ENCODE assay signal across 25 mouse cellular contexts in the genomic region with DNA sequence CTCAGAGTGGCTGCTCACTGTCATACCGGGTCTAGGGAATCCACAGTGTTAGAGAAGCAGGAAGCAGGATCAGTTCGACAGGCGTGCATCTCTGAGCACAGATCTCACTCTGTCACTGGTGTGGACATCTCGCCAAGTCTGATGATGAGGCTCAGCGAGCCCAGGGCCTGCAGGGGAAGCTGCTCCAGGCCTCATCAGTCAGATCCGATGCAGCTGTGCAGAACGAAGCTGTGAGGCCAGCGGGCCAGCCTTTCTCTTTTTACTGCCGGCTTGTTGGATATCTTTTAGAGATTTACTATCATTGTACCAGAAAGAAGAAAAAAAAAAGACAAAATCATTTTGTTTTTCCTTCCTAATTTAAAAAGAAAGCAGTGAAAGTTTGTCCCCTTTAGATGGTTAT.
DNase-seq lines count a peak whose midpoint lies in the region; ATAC-seq and TF ChIP-seq lines count a peak whose summit lies in the region.
"Had no signal": no experiment of that assay in that cellular context is flagged by ENCODE, and none has a peak within 500 bp of the region (broad histone marks: within the 10 kb centered on the region; RNA-seq: fewer than 3 reads in every experiment).

No protein-coding gene starts in this region.

- H3K27ac ChIP-seq in heart, embryonic 12.5 days (ENCODE audit: poor library complexity, severe bottlenecking), result no peak overlapping the region
- no peak overlapping the region for H3K27ac ChIP-seq in kidney, adult 2 months (ENCODE audit: insufficient read depth, low read depth, low read length)
- no peak overlapping the region for H3K27ac ChIP-seq in kidney, embryonic 15.5 days
- H3K27ac ChIP-seq: embryonic facial prominence, embryonic 12.5 days; embryonic facial prominence, embryonic 15.5 days; gastrocnemius, adult 2 months; heart, adult 2 months; hindbrain, embryonic 10.5 days; hindbrain, embryonic 13.5 days had no signal

- H3K4me1 ChIP-seq in heart, embryonic 12.5 days (replicated peaks), result peaks cover 7% of the 10 kb centered on the region
- H3K4me1 ChIP-seq in kidney, adult 2 months (ENCODE audit: control insufficient read depth, insufficient read depth, low read length), result no peaks in the 10 kb centered on the region
- no peaks in the 10 kb centered on the region for H3K4me1 ChIP-seq in kidney, embryonic 15.5 days
- H3K4me1 ChIP-seq: embryonic facial prominence, embryonic 12.5 days; embryonic facial prominence, embryonic 15.5 days; hindbrain, embryonic 13.5 days had no signal

- H3K4me2 ChIP-seq in heart, embryonic 12.5 days, result no peak overlapping the region
- no peak overlapping the region for H3K4me2 ChIP-seq in kidney, embryonic 15.5 days
- H3K4me2 ChIP-seq: embryonic facial prominence, embryonic 12.5 days; embryonic facial prominence, embryonic 15.5 days; hindbrain, embryonic 13.5 days had no signal

- 93% methylated on average over 9 of the region's 9 CpGs for WGBS in heart, embryonic 12.5 days
- WGBS in kidney, adult 2 months, result 71% methylated on average over 9 of the region's 9 CpGs
- WGBS in kidney, embryonic 15.5 days, result 81% methylated on average over 9 of the region's 9 CpGs

- H3K27me3 ChIP-seq in heart, embryonic 12.5 days (replicated peaks), result no peaks in the 10 kb centered on the region
- H3K27me3 ChIP-seq in kidney, adult 2 months (replicated peaks; ENCODE audit: control insufficient read depth, insufficient read depth, low read length), result no peaks in the 10 kb centered on the region
- H3K27me3 ChIP-seq in kidney, embryonic 15.5 days, result no peaks in the 10 kb centered on the region
- H3K27me3 ChIP-seq: embryonic facial prominence, embryonic 12.5 days; embryonic facial prominence, embryonic 15.5 days; hindbrain, embryonic 13.5 days had no signal

- peaks cover 69% of the 10 kb centered on the region for H3K36me3 ChIP-seq in heart, embryonic 12.5 days
- H3K36me3 ChIP-seq in kidney, adult 2 months (ENCODE audit: control insufficient read depth, insufficient read depth, low read length), result no peaks in the 10 kb centered on the region; the same call in 1 of the 2 replicates
- H3K36me3 ChIP-seq in kidney, embryonic 15.5 days, result peaks cover 68% of the 10 kb centered on the region

- no peak for TF ChIP-seq CTCF in kidney, adult 2 months (conservative IDR thresholded peaks at IDR 0.05; ENCODE audit: insufficient read depth, insufficient read length, low read depth, low read length)

- H3K9ac ChIP-seq in heart, embryonic 12.5 days, result no peak overlapping the region
- no peak overlapping the region for H3K9ac ChIP-seq in kidney, embryonic 15.5 days
- H3K9ac ChIP-seq: embryonic facial prominence, embryonic 12.5 days; embryonic facial prominence, embryonic 15.5 days; forebrain, postnatal 0 days; hindbrain, embryonic 13.5 days had no signal

- ATAC-seq in heart, embryonic 12.5 days (ENCODE audit: insufficient number of reproducible peaks, low FRiP score), result no peak
- no peak for ATAC-seq in kidney, embryonic 15.5 days (replicated peaks; ENCODE audit: low FRiP score)
- ATAC-seq: CD4-positive, CD25-positive, alpha-beta regulatory T cell, adult 4 months; forebrain, embryonic 14.5 days; forebrain, postnatal 0 days; hindbrain, embryonic 16.5 days had no signal

- H3K9me3 ChIP-seq in heart, embryonic 12.5 days (replicated peaks), result peaks cover 13% of the 10 kb centered on the region
- peaks cover 15% of the 10 kb centered on the region for H3K9me3 ChIP-seq in kidney, embryonic 15.5 days (replicated peaks)

- H3K4me3 ChIP-seq in heart, embryonic 12.5 days, result no peak overlapping the region
- no peak overlapping the region for H3K4me3 ChIP-seq in kidney, adult 2 months (ENCODE audit: insufficient read depth, low read depth, low read length)
- H3K4me3 ChIP-seq in kidney, embryonic 15.5 days (replicated peaks), result no peak overlapping the region
- H3K4me3 ChIP-seq: embryonic facial prominence, embryonic 12.5 days; embryonic facial prominence, embryonic 15.5 days; gastrocnemius, adult 2 months; heart, adult 2 months; hindbrain, embryonic 10.5 days; hindbrain, embryonic 13.5 days had no signal

- DNase-seq in heart, postnatal 10 days, result peak; percentile 46 to 48
- peak; percentile 12 for DNase-seq in kidney, adult 2 months
- DNase-seq in kidney, postnatal 10 days, result peak; percentile 73
- no peak for DNase-seq in kidney, adult 18-20 months
- DNase-seq in testis, postnatal 10 days (ENCODE audit: low spot score), result peak; percentile 48
- no peak for DNase-seq in testis, postnatal 14 days (ENCODE audit: low spot score)
- DNase-seq: adrenal gland, adult 2 months; adrenal gland, postnatal 14 days; cerebellum, adult 11 months; cerebellum, adult 2 months; cerebellum, adult 9-11 months; cerebellum, postnatal 25 days; forebrain, postnatal 0 days; gastrocnemius, adult 2 months; gastrocnemius, postnatal 14 days had no signal

- intact Hi-C loops in heart, postnatal 10 days (cut with DNase I), result no loop called here

- TF ChIP-seq POLR2A in kidney, adult 2 months (IDR thresholded peaks at IDR 0.05; ENCODE audit: low read depth, low read length), result no peak

Comparison
In these comparisons a context has a peak if more than half of its experiments do, and no peak if none do; other contexts are left out.
1. DNase-seq: peak in heart, postnatal 10 days (2 of 2), kidney, adult 2 months (single experiment), kidney, postnatal 10 days (single experiment) and testis, postnatal 10 days (single experiment); none in kidney, adult 18-20 months (single experiment) and testis, postnatal 14 days (single experiment).